Mouse (Mus musculus): ENCODE data around the gene Kif23.

DNA sequence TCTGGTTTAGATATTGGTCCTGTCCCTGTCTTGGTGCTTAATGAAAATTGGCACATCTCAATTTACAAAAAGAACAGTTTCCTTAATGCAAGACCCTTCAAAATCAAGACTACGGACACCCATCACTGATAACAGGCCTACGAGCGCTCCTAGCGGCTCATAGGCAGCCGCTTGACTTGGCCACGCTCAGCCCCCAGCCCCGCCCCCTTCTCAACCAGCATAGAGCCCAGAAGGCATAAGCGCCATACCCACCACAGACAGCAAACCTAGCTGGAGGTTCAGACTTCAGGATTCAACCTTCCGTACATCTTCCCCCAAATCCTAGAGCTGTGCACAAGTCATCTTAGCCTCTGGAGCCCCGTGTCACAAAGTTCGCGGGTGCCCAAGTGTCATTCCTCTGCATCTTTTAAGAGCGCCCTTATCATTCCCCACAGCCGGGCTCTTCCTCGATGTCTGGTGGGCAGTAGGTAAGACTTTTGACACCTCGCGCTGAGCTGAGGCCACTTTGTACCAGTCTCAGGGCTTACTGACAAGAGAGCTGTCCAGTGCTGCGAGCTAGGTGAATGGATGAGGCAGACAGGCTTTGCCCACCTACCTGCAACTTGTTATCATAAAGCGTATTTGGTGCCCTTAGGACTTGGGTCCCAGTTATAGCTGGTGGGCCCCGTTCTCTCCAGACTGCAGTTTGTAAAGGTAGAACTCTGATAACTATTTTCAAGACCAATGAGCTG lies 35.9 kb downstream of the Kif23 start:
- TF ChIP-seq CTCF (IDR thresholded peaks at IDR 0.05; ENCODE audit: low read depth, low read length) (no peak), POLR2A (IDR thresholded peaks at IDR 0.05; ENCODE audit: extremely low read depth, insufficient read depth, low read length) (no peak)
